Mouse (Mus musculus) CH12.LX (cell line): ENCODE results near the gene Lce3b. TPM values are rescaled to one million over a fixed set of nuclear protein-coding genes. Genes with fewer than 3 reads are reported as not detected.

Experiments used
- DNase-seq: peaks from one replicate; pipeline ENCODE4 v3.0.0-alpha.2; 2013; ENCODE audit errors: extremely low read depth
- H3K27ac ChIP-seq: 2 replicates; pipeline ENCODE4 v1.5.1; 2012; ENCODE audit warnings: low read depth, mild to moderate bottlenecking, control low read depth, moderate library complexity; ENCODE audit not compliant: insufficient read depth
- H3K27me3 ChIP-seq: replicated peaks from 2 replicates; pipeline ENCODE3; 2012; ENCODE audit warnings: inconsistent platforms
- H3K36me3 ChIP-seq, 2 experiments: replicated peaks in 1 of 2; 2 replicates each; pipeline versions ENCODE3 to v1.6.1; 2012; ENCODE audit warnings: inconsistent platforms in 1 of 2, low read length in 1 of 2, mild to moderate bottlenecking in 1 of 2, mixed read lengths in 1 of 2, moderate library complexity in 1 of 2; ENCODE audit not compliant: control insufficient read depth in 1 of 2, insufficient read depth in 1 of 2
- H3K4me1 ChIP-seq, 2 experiments: 2 replicates each; pipeline ENCODE4 v1.6.1; 2012; ENCODE audit warnings: inconsistent platforms in 1 of 2, moderate library complexity in 1 of 2; ENCODE audit not compliant: insufficient read depth in 2 of 2, control insufficient read depth in 1 of 2
- H3K4me2 ChIP-seq: 2 replicates; pipeline ENCODE4 v1.6.1; 2012; ENCODE audit warnings: low read depth, mild to moderate bottlenecking, control low read depth; ENCODE audit not compliant: poor library complexity, insufficient read depth, severe bottlenecking
- H3K4me3 ChIP-seq, 3 experiments: fragments of 150-350 bp in 1 of 3; sonication (generic) in 1 of 3; replicated peaks in 1 of 3; 2 replicates each; pipeline versions ENCODE3 to v1.5.1; 2011 to 2012; ENCODE audit warnings: low read depth in 2 of 3, low read length in 2 of 3, mild to moderate bottlenecking in 2 of 3, moderate library complexity in 2 of 3, control low read depth in 1 of 3, improper control_type of control experiment in 1 of 3, inconsistent platforms in 1 of 3, mixed read lengths in 1 of 3; ENCODE audit not compliant: poor library complexity in 1 of 3
- H3K79me2 ChIP-seq: replicated peaks from 2 replicates; pipeline ENCODE4 v1.6.1; 2012; ENCODE audit warnings: mild to moderate bottlenecking, moderate library complexity; ENCODE audit not compliant: control insufficient read depth, poor library complexity, insufficient read depth, severe bottlenecking; ENCODE audit errors: extremely low read depth
- H3K9ac ChIP-seq: 2 replicates; pipeline ENCODE4 v1.6.1; 2012; ENCODE audit warnings: low read depth, mild to moderate bottlenecking, control low read depth, moderate library complexity; ENCODE audit not compliant: insufficient read depth
- H3K9me3 ChIP-seq: replicated peaks from 2 replicates; pipeline ENCODE3; 2012; ENCODE audit warnings: low read length, inconsistent platforms, mixed read lengths
- CHD2 ChIP-seq: IDR thresholded peaks from 2 replicates; pipeline ENCODE4 v1.6.1; 2011; ENCODE audit warnings: low read length, improper control_type of control experiment
- CTCF ChIP-seq, 2 experiments: IDR thresholded peaks in 1 of 2; conservative IDR thresholded peaks in 1 of 2; 2 replicates each; pipeline ENCODE4 v1.5.1; 2011 to 2012; ENCODE audit warnings: low read depth in 2 of 2, low read length in 2 of 2, improper control_type of control experiment in 1 of 2, inconsistent platforms in 1 of 2, mild to moderate bottlenecking in 1 of 2, moderate library complexity in 1 of 2
- ELF1 ChIP-seq: IDR thresholded peaks from 2 replicates; pipeline ENCODE4 v1.6.1; 2014; ENCODE audit warnings: low read depth, mild to moderate bottlenecking, inconsistent platforms, low read length, improper control_type of control experiment
- GABPA ChIP-seq: IDR thresholded peaks from 2 replicates; pipeline ENCODE4 v1.6.1; 2012; ENCODE audit warnings: low read depth, low read length, improper control_type of control experiment, inconsistent platforms; ENCODE audit not compliant: insufficient replicate concordance
- HCFC1 ChIP-seq: IDR thresholded peaks from 2 replicates; pipeline ENCODE4 v1.6.1; 2012; ENCODE audit warnings: low read depth, mild to moderate bottlenecking, inconsistent platforms, low read length, improper control_type of control experiment
- KAT2A ChIP-seq: IDR thresholded peaks from 2 replicates; pipeline ENCODE4 v1.6.1; 2012; ENCODE audit warnings: low read length, improper control_type of control experiment, inconsistent platforms; ENCODE audit not compliant: insufficient replicate concordance
- MAFK ChIP-seq: IDR thresholded peaks from 2 replicates; pipeline ENCODE4 v1.6.1; 2011; ENCODE audit warnings: low read length, improper control_type of control experiment; ENCODE audit not compliant: insufficient replicate concordance
- MAX ChIP-seq: IDR thresholded peaks from 2 replicates; pipeline ENCODE4 v1.6.1; 2011; ENCODE audit warnings: low read length, improper control_type of control experiment
- NRF1 ChIP-seq: IDR thresholded peaks from 2 replicates; pipeline ENCODE4 v1.6.1; 2014; ENCODE audit warnings: low read depth, mild to moderate bottlenecking, inconsistent platforms, low read length, improper control_type of control experiment, moderate library complexity
- RAD21 ChIP-seq: IDR thresholded peaks from 2 replicates; pipeline ENCODE4 v1.6.1; 2011; ENCODE audit warnings: low read depth, mild to moderate bottlenecking, low read length, improper control_type of control experiment, moderate library complexity
- SMC3 ChIP-seq: IDR thresholded peaks from 2 replicates; pipeline ENCODE4 v1.6.1; 2011; ENCODE audit warnings: low read depth, low read length, improper control_type of control experiment
- TBP ChIP-seq: conservative IDR thresholded peaks from 2 replicates; pipeline ENCODE4 v1.6.1; 2011; ENCODE audit warnings: low read depth, low read length, improper control_type of control experiment
- TCF12 ChIP-seq: IDR thresholded peaks from 2 replicates; pipeline ENCODE4 v1.6.1; 2014; ENCODE audit warnings: low read depth, mild to moderate bottlenecking, inconsistent platforms, low read length, improper control_type of control experiment
- ZC3H11A ChIP-seq: IDR thresholded peaks from 2 replicates; pipeline ENCODE4 v1.6.1; 2012; ENCODE audit warnings: low read depth, mild to moderate bottlenecking, inconsistent platforms, low read length, improper control_type of control experiment
- dilution Hi-C: fragments of 300-500 bp; cut with MboI; formaldehyde crosslinking; loops from 2 replicates; pipeline ENCODE4 v1.14.3; 2020; ENCODE audit warnings: low sequenced_read_pairs; ENCODE audit not compliant: extremely low pct_unique_long_range_greater_than_20kb, extremely low pct_ligation_motif_present
- in situ Hi-C: fragments of 300-500 bp; cut with MboI; formaldehyde crosslinking; loops from 3 replicates; pipeline ENCODE4 v1.14.3; 2019; ENCODE audit warnings: low sequenced_read_pairs, low pct_ligation_motif_present, low pct_unique_long_range_greater_than_20kb, mixed read lengths
- polyA plus RNA-seq: library from polyadenylated mRNA; unstranded; fragments of >175 nt; gene quantifications from 2 replicates; pipeline ENCODE4 v1.2.1, GENCODE M21; 2012; ENCODE audit warnings: low read depth; ENCODE audit not compliant: insufficient read length
- total RNA-seq, 2 experiments: library from RNA; depleted of rRNA; stranded (reverse); fragments of 300-350 nt in 1 of 2; fragments of >200 nt in 1 of 2; gene quantifications; 2 replicates each; pipeline ENCODE4 v1.2.3; 2012 to 2014

Gene Lce3b
- total and polyA plus RNA-seq, 3 experiments, result not detected

DNA sequence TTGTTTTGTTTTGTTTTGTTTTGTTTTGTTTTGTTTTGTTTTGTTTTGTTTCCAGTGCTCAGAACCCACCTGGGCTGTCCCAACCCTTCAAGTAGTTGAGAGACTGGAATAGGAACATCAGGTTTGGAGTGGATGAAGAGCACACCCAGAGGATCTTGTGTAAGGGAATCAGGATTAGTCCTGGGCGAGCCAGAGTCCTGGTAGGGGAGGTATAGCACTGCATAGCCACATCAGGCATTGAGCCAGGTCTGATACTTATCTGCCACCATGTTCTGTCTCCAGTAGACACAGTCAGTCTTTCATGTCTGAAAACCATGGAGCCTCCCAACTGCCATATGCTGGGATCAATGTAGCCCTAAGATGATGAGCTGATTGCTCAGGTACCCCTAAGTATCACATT, 38.3 kb upstream of the Lce3b start:
- H3K36me3 ChIP-seq, result no peaks in the 10 kb centered on the region
- dilution Hi-C loops, result no loop called here

DNA sequence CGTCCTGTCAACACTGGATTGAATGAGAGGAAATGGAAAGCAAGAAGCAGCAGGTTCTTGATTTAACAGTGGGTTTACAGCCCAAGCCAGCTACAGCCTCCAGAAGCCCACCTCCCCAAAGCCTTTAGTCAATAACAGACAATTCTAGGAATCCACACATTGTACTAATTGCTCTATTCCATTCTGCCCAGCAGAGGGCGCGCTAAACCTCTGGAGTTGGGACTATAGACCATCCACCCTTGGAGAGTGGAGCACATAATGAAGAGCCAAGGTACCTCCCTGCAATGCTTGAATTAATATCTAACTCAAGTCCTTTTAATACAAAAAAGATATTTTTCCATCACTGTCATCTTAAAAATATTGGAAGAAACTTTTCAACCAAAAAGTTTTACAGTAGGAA, 29.8 kb upstream of the Lce3b start:
- dilution Hi-C loops (no loop called here), in situ Hi-C loops (no loop called here)
- Histone ChIP-seq H3K27me3 (no peaks in the 10 kb centered on the region), H3K9me3 (no peaks in the 10 kb centered on the region), H3K36me3 (no peaks in the 10 kb centered on the region), H3K4me3 (no peak overlapping the region), H3K79me2 (no peaks in the 10 kb centered on the region), H3K4me1 (no peaks in the 10 kb centered on the region), H3K27ac (no peak overlapping the region), H3K9ac (no peak overlapping the region), H3K4me2 (no peak overlapping the region)
- peak; percentile 51 for DNase-seq
- TF ChIP-seq MAFK (no peak), NRF1 (no peak), ELF1 (no peak), CTCF (conservative IDR thresholded peaks at IDR 0.05 in 1 of 2, IDR thresholded peaks at IDR 0.05 in 1 of 2; ENCODE audit: low read depth in 2 of 2, low read length in 2 of 2) (peak; percentile 43 to 58), MAX (no peak), HCFC1 (no peak), TCF12 (no peak), SMC3 (no peak)

More for the DNA sequence above, 38.3 kb upstream of the Lce3b start:
- H3K27ac ChIP-seq, result no peak overlapping the region
- H3K27me3 ChIP-seq, result no peaks in the 10 kb centered on the region
- in situ Hi-C loops, result no loop called here
- no peak for TF ChIP-seq GABPA
- no peak for TF ChIP-seq KAT2A
- TF ChIP-seq ZC3H11A, result no peak
- no peak for TF ChIP-seq TBP
- TF ChIP-seq CHD2, result no peak
- no peaks in the 10 kb centered on the region for H3K4me1 ChIP-seq
- H3K9ac ChIP-seq, result no peak overlapping the region
- no peak overlapping the region for H3K4me2 ChIP-seq
- no peak overlapping the region for H3K4me3 ChIP-seq
- no peaks in the 10 kb centered on the region for H3K9me3 ChIP-seq
- no peak for DNase-seq
- no peaks in the 10 kb centered on the region for H3K79me2 ChIP-seq

DNA sequence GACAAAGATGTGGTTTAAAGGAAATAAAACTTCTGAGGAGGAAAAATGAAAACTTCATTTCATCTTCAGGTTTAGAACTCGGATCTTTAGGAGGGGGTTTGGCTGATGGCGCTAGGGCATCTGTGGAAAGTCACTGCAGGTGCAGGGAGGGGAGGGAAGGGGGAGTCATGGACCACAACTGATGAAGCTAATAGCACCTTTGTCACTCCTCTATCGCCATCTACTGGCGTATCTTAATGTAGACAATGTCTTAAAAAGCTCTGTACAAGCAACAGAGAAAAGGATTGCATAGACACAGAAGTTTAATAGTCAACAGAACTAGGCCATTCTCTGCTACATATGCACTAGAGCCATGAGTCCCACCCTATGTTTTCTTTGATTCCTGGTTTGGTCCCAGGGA, 29.1 kb upstream of the Lce3b start:
- no peaks in the 10 kb centered on the region for H3K36me3 ChIP-seq
- no peak overlapping the region for H3K27ac ChIP-seq
- no peak overlapping the region for H3K9ac ChIP-seq
- H3K4me2 ChIP-seq, result no peak overlapping the region
- H3K9me3 ChIP-seq, result no peaks in the 10 kb centered on the region
- H3K27me3 ChIP-seq, result no peaks in the 10 kb centered on the region
- in situ Hi-C loops, result no loop called here
- no peaks in the 10 kb centered on the region for H3K4me1 ChIP-seq
- no peaks in the 10 kb centered on the region for H3K79me2 ChIP-seq
- dilution Hi-C loops, result no loop called here
- peak; percentile 57 for DNase-seq
- no peak overlapping the region for H3K4me3 ChIP-seq
- TF ChIP-seq TCF12, result no peak
- peak; percentile 26 to 41; a peak in 3 of 4 replicates for TF ChIP-seq CTCF (conservative IDR thresholded peaks at IDR 0.05 in 1 of 2, IDR thresholded peaks at IDR 0.05 in 1 of 2; ENCODE audit: low read depth in 2 of 2, low read length in 2 of 2)
- peak; percentile 26 for TF ChIP-seq RAD21
- TF ChIP-seq, all 38 proteins: peak for 2
